Comparison of ENCODE assay signal across 13 mouse cellular contexts in genomic region chr3:116928994-116929393, GRCm38 (mm10). TPM values are rescaled to one million over a fixed set of nuclear protein-coding genes. Genes with fewer than 3 reads are reported as not detected.
A peak's percentile ranks its signal among the peaks of the same experiment; 100 is the strongest.
DNase-seq lines count a peak whose midpoint lies in the region; ATAC-seq and TF ChIP-seq lines count a peak whose summit lies in the region.
"Had no signal": no experiment of that assay in that cellular context is flagged by ENCODE, and none has a peak within 500 bp of the region (broad histone marks: within the 10 kb centered on the region; RNA-seq: fewer than 3 reads in every experiment).

No protein-coding gene starts in this region.

- TF ChIP-seq CTCF in C2C12 (IDR thresholded peaks at IDR 0.05; ENCODE audit: control insufficient read depth, insufficient read depth, insufficient read length), result no peak

- H3K9me3 ChIP-seq in lung, embryonic 15.5 days, result no peaks in the 10 kb centered on the region
- H3K9me3 ChIP-seq: megakaryocyte, embryonic 14.5 days; neural tube, embryonic 12.5 days had no signal

- H3K4me2 ChIP-seq in lung, embryonic 15.5 days, result no peak overlapping the region
- H3K4me2 ChIP-seq: neural tube, embryonic 12.5 days had no signal

- H3K4me1 ChIP-seq in lung, embryonic 15.5 days, result no peaks in the 10 kb centered on the region
- H3K4me1 ChIP-seq: megakaryocyte, embryonic 14.5 days; neural tube, embryonic 12.5 days had no signal

- no peak overlapping the region for H3K4me3 ChIP-seq in C2C12 (ENCODE audit: insufficient read depth, poor library complexity, severe bottlenecking)
- no peak overlapping the region for H3K4me3 ChIP-seq in lung, embryonic 15.5 days
- H3K4me3 ChIP-seq: megakaryocyte, embryonic 14.5 days; neural tube, embryonic 12.5 days had no signal

- no peaks in the 10 kb centered on the region for H3K79me2 ChIP-seq in C2C12 (ENCODE audit: control insufficient read depth, insufficient read depth)

- 56% methylated on average over 4 of the region's 4 CpGs for WGBS in lung, embryonic 15.5 days

- H3K36me3 ChIP-seq in C2C12 (ENCODE audit: control insufficient read depth, insufficient read depth), result no peaks in the 10 kb centered on the region
- no peaks in the 10 kb centered on the region for H3K36me3 ChIP-seq in lung, embryonic 15.5 days
- H3K36me3 ChIP-seq: neural tube, embryonic 12.5 days had no signal

- peak; percentile 88; the same call in 1 of the 2 replicates for ATAC-seq in lung, embryonic 15.5 days (ENCODE audit: borderline replicate concordance, extremely low read depth, low FRiP score, low TSS enrichment)

- H3K9ac ChIP-seq in lung, embryonic 15.5 days, result no peak overlapping the region
- H3K9ac ChIP-seq: neural tube, embryonic 12.5 days had no signal

- no peaks in the 10 kb centered on the region for H3K27me3 ChIP-seq in C2C12 (ENCODE audit: control insufficient read depth, insufficient read depth, insufficient read length)
- H3K27me3 ChIP-seq in lung, embryonic 15.5 days, result peaks cover 33% of the 10 kb centered on the region; the same call in 1 of the 2 replicates
- H3K27me3 ChIP-seq: neural tube, embryonic 12.5 days had no signal

- peak; percentile 93 for DNase-seq in heart, adult 11 months
- no peak for DNase-seq in heart, adult 9 months (ENCODE audit: low spot score in 2 of 2)
- peak; percentile 54 to 65 for DNase-seq in gastrocnemius, adult 8-10 months (ENCODE audit: low spot score in 2 of 2)
- DNase-seq in adrenal gland, postnatal 4 days (ENCODE audit: low spot score in 2 of 2), result no peak
- no peak for DNase-seq in T-cell, adult 2 months (ENCODE audit: low spot score)
- DNase-seq in kidney, adult 8-10 months, result no peak
- DNase-seq: cerebellum, postnatal 25 days; right cerebral cortex, postnatal 4 days had no signal

- H3ac ChIP-seq in C2C12 (ENCODE audit: control insufficient read depth, insufficient read length, low read depth), result no peak overlapping the region

- no peak overlapping the region for H3K27ac ChIP-seq in lung, embryonic 15.5 days
- H3K27ac ChIP-seq: neural tube, embryonic 12.5 days had no signal

- H3K79me3 ChIP-seq in C2C12 (ENCODE audit: low read depth), result no peaks in the 10 kb centered on the region

TF ChIP-seq in C2C12, 6 proteins besides CTCF, POLR2A, EP300 and RAD21:
- TF ChIP-seq FOSL1 (IDR thresholded peaks at IDR 0.05; ENCODE audit: insufficient read depth, low read length, poor library complexity, severe bottlenecking) (no peak), MYOD1 (IDR thresholded peaks at IDR 0.05; ENCODE audit: control insufficient read depth, insufficient read length, low read depth) (peak; percentile 93), MAX (IDR thresholded peaks at IDR 0.05) (no peak)
TF ChIP-seq in C2C12: peak in this region for 1.

RNA-seq across cellular contexts. Expression of gene 4930455H04Rik, which starts 39.1 kb away (rescaled TPM):
- not detected for polyA plus RNA-seq in C2C12 (2012; fragmentation: generic; extraction: Trizol)
- under 1 TPM in 1 of 4 experiments, not detected in 3; 0.31 TPM for total RNA-seq in gastrocnemius, adult 8-10 months (2022)
- not detected in 2 replicates for polyA plus RNA-seq in lung, embryonic 15.5 days (2015; fragmentation: Nextera tagmentation; extraction: Ambion mirVana)
- total RNA-seq in adrenal gland, postnatal 4 days (2021), result not detected
- total RNA-seq: layer of hippocampus, adult 8-10 months had no signal
- polyA plus RNA-seq: neural tube, embryonic 12.5 days had no signal

RNA-seq across cellular contexts. Expression of gene Palmd, which starts 39.8 kb away (rescaled TPM):
- 0.04 TPM for polyA plus RNA-seq in C2C12 (2012; fragmentation: generic; extraction: Trizol)
- total RNA-seq in gastrocnemius, adult 8-10 months (2022), result 10 to 100 TPM; 15.3 to 24.1 (median 20.2) TPM
- 7.8 and 9.0 TPM in 2 replicates for polyA plus RNA-seq in lung, embryonic 15.5 days (2015; fragmentation: Nextera tagmentation; extraction: Ambion mirVana)
- total RNA-seq in adrenal gland, postnatal 4 days (2021), result 10 to 100 TPM; 33.4 to 42.1 TPM

Comparison
In these comparisons a context has a peak if more than half of its experiments do, and no peak if none do; other contexts are left out.
1. DNase-seq: peak in heart, adult 11 months (single experiment) and gastrocnemius, adult 8-10 months (2 of 2); none in heart, adult 9 months (0 of 2), adrenal gland, postnatal 4 days (0 of 2), T-cell, adult 2 months (single experiment) and kidney, adult 8-10 months (0 of 2).